Mouse (Mus musculus): ENCODE measurements around the gene Unc13d.
A peak's percentile ranks its signal among the peaks of the same experiment; 100 is the strongest.
"Not testable (repeated sequence)": the region's sequence is repeated elsewhere in the genome, so short reads cannot be mapped to it uniquely, and the experiment has no call there.

Gene Unc13d

GRCm38 (mm10) chr11:116022256-116022780 is 55.4 kb downstream of the Unc13d start:
- no peak for DNase-seq (ENCODE audit: extremely low spot score)

GRCm38 (mm10) chr11:116021328-116022220 is 56.2 kb downstream of the Unc13d start:
- peak; percentile 46 for DNase-seq (ENCODE audit: extremely low spot score)

- no peak for DNase-seq (ENCODE audit: extremely low spot score)
Observed at GRCm38 (mm10) chr11:116020519-116020922, 57.2 kb downstream of the Unc13d start.

- DNase-seq (ENCODE audit: extremely low spot score): peak; percentile 37
Observed at GRCm38 (mm10) chr11:116019976-116020411, 57.8 kb downstream of the Unc13d start.

GRCm38 (mm10) chr11:116019360-116019791 is 58.4 kb downstream of the Unc13d start:
- DNase-seq (ENCODE audit: extremely low spot score): no peak

GRCm38 (mm10) chr11:116018867-116019266 is 58.9 kb downstream of the Unc13d start:
- DNase-seq (ENCODE audit: extremely low spot score): not testable (repeated sequence)

- DNase-seq (ENCODE audit: extremely low spot score): peak; percentile 63
Observed at GRCm38 (mm10) chr11:116018106-116018505, 59.7 kb downstream of the Unc13d start.

- no peak for DNase-seq (ENCODE audit: extremely low spot score)
Observed at GRCm38 (mm10) chr11:116014821-116015220, 62.9 kb downstream of the Unc13d start.

- peak; percentile 93 for DNase-seq (ENCODE audit: extremely low spot score)
Observed at GRCm38 (mm10) chr11:116012262-116012947, 65.4 kb downstream of the Unc13d start, which contains the start of gene Galk1. TSS of gene Galk1 (minus strand) at chr11:116012719.

All from embryo, embryonic 9.5 days (tissue).